Mouse (Mus musculus): Measurements from ENCODE around the gene Krba1. TPM values are rescaled to one million over a fixed set of nuclear protein-coding genes. Genes with fewer than 3 reads are reported as not detected.

Gene Krba1
- total and polyA plus RNA-seq, 3 experiments: 4.8 to 8.7 TPM; not detected in 1

DNA sequence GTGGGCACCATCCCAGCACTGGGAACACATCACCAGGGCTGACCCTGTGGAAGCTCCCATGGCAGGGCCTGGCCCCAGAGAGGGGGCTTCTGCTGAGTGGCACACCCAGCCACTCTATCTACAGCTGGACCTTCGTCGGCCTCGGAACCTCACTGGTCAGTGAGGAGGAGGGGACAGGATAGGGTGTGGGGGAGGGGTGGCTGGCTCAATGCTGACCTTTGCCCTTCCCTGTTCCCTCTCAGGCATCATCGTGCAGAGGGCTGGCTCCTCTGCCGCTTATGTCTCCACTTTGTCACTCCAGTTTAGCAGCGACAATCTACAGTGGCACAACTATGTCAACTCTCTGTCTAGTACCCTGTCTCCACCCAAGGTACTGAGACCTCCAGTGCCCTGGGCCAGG lies 71.3 kb downstream of the Krba1 start:
- no peaks in the 10 kb centered on the region for H3K79me2 ChIP-seq (ENCODE audit: control insufficient read depth, insufficient read depth, low read length, poor library complexity)
- no peaks in the 10 kb centered on the region for H3K9me3 ChIP-seq (replicated peaks; ENCODE audit: insufficient read depth, low read length)
- no peak overlapping the region for H3K4me3 ChIP-seq (ENCODE audit: control insufficient read depth in 1 of 2, insufficient read depth in 1 of 2, low read depth in 2 of 2, low read length in 2 of 2)
- TF ChIP-seq BHLHE40 (IDR thresholded peaks at IDR 0.05; ENCODE audit: borderline replicate concordance, low read depth, low read length) (no peak), MYB (IDR thresholded peaks at IDR 0.05; ENCODE audit: low read depth, low read length) (no peak), CHD1 (IDR thresholded peaks at IDR 0.05; ENCODE audit: low read depth, low read length) (no peak), RAD21 (IDR thresholded peaks at IDR 0.05; ENCODE audit: low read depth, low read length) (no peak)
- H3K9ac ChIP-seq (ENCODE audit: control insufficient read depth, low read depth, low read length, poor library complexity, severe bottlenecking): no peak overlapping the region
- no peak for DNase-seq (ENCODE audit: low read depth, low spot score)
- H3K27me3 ChIP-seq (ENCODE audit: control insufficient read depth in 1 of 2, insufficient read depth in 2 of 2, low read length in 2 of 2): no peaks in the 10 kb centered on the region
- no peaks in the 10 kb centered on the region for H3K4me1 ChIP-seq (ENCODE audit: control insufficient read depth in 1 of 2, insufficient read depth in 2 of 2, low read length in 2 of 2)
- no peak overlapping the region for H3K27ac ChIP-seq (ENCODE audit: control insufficient read depth, low read depth, low read length)
- no peaks in the 10 kb centered on the region for H3K36me3 ChIP-seq (ENCODE audit: control insufficient read depth in 1 of 2, insufficient read depth in 2 of 2, low read length in 2 of 2)

DNA sequence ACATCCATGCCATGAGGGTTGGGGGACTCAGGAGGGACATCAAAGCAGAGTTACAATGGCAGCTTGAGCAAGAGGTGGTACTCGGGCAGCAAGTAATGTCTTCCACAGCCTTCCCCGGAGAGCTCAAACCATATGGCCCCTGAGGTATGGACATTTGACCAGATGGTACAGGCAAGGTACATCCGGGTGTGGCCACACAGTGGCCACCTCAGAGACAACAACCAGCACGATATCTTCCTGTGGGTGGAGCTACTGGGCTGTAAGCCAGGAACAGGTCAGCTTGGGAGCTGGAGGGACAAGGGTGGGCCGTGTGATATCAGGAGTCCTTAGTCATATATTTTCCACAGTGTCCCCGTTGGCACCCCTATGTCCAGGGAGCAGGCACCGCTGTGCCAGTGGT lies 72.1 kb downstream of the Krba1 start:
- Histone ChIP-seq H3K9me3 (replicated peaks; ENCODE audit: insufficient read depth, low read length) (no peaks in the 10 kb centered on the region), H3K27me3 (ENCODE audit: control insufficient read depth in 1 of 2, insufficient read depth in 2 of 2, low read length in 2 of 2) (no peaks in the 10 kb centered on the region), H3K27ac (ENCODE audit: control insufficient read depth, low read depth, low read length) (no peak overlapping the region), H3K4me3 (ENCODE audit: control insufficient read depth in 1 of 2, insufficient read depth in 1 of 2, low read depth in 2 of 2, low read length in 2 of 2) (no peak overlapping the region), H3K36me3 (ENCODE audit: control insufficient read depth in 1 of 2, insufficient read depth in 2 of 2, low read length in 2 of 2) (no peaks in the 10 kb centered on the region), H3K4me1 (ENCODE audit: control insufficient read depth in 1 of 2, insufficient read depth in 2 of 2, low read length in 2 of 2) (no peaks in the 10 kb centered on the region), H3K79me2 (ENCODE audit: control insufficient read depth, insufficient read depth, low read length, poor library complexity) (no peaks in the 10 kb centered on the region), H3K9ac (ENCODE audit: control insufficient read depth, low read depth, low read length, poor library complexity, severe bottlenecking) (no peak overlapping the region)
- TF ChIP-seq SIN3A (IDR thresholded peaks at IDR 0.05; ENCODE audit: low read length) (no peak), USF1 (IDR thresholded peaks at IDR 0.05; ENCODE audit: low read depth, low read length) (no peak), BHLHE40 (IDR thresholded peaks at IDR 0.05; ENCODE audit: borderline replicate concordance, low read depth, low read length) (no peak), HCFC1 (IDR thresholded peaks at IDR 0.05; ENCODE audit: low read depth, low read length) (no peak), ZKSCAN1 (IDR thresholded peaks at IDR 0.05; ENCODE audit: low read depth, low read length) (no peak), NELFE (IDR thresholded peaks at IDR 0.05; ENCODE audit: low read depth, low read length) (no peak), ZC3H11A (IDR thresholded peaks at IDR 0.05; ENCODE audit: low read depth, low read length) (no peak), USF2 (IDR thresholded peaks at IDR 0.05; ENCODE audit: borderline replicate concordance in 1 of 2, insufficient read depth in 1 of 2, low read depth in 1 of 2, low read length in 2 of 2) (no peak), TAL1 (IDR thresholded peaks at IDR 0.05; ENCODE audit: low read length) (no peak), E2F4 (IDR thresholded peaks at IDR 0.05; ENCODE audit: borderline replicate concordance, low read depth, low read length) (no peak)
- DNase-seq (ENCODE audit: low read depth, low spot score): no peak

Other genes starting within 250 kb of the Krba1 start
- 0.85 and 1.0 TPM in 2 replicates for gene Zfp467, start 50.2 kb downstream of the Krba1 start, total RNA-seq (2012; rRNA removed)
- gene Zfp467, start 50.2 kb downstream of the Krba1 start, polyA plus RNA-seq (2012; ENCODE audit: insufficient read depth in 1 of 2, insufficient read length in 2 of 2, low read depth in 1 of 2, low replicate concordance in 2 of 2, missing spikeins in 1 of 2): 1 to 10 TPM in 1 of 2 experiments, not detected in 1; 5.7 TPM
- not detected in 2 replicates for gene Sspo, start 52.6 kb downstream of the Krba1 start, total RNA-seq (2012; rRNA removed)
- gene Sspo, start 52.6 kb downstream of the Krba1 start, polyA plus RNA-seq (2012; ENCODE audit: insufficient read depth in 1 of 2, insufficient read length in 2 of 2, low read depth in 1 of 2, low replicate concordance in 2 of 2, missing spikeins in 1 of 2): not detected
- gene Atp6v0e2, start 142.0 kb downstream of the Krba1 start, total RNA-seq (2012; rRNA removed): not detected in 2 replicates
- not detected for gene Atp6v0e2, start 142.0 kb downstream of the Krba1 start, polyA plus RNA-seq (2012; ENCODE audit: insufficient read depth in 1 of 2, insufficient read length in 2 of 2, low read depth in 1 of 2, low replicate concordance in 2 of 2, missing spikeins in 1 of 2)
- not detected in 2 replicates for gene Lrrc61, start 159.2 kb downstream of the Krba1 start, total RNA-seq (2012; rRNA removed)
- not detected for gene Lrrc61, start 159.2 kb downstream of the Krba1 start, polyA plus RNA-seq (2012; ENCODE audit: insufficient read depth in 1 of 2, insufficient read length in 2 of 2, low read depth in 1 of 2, low replicate concordance in 2 of 2, missing spikeins in 1 of 2)
- gene Rarres2, start 177.2 kb downstream of the Krba1 start, total RNA-seq (2012; rRNA removed): not detected in 2 replicates
- gene Rarres2, start 177.2 kb downstream of the Krba1 start, polyA plus RNA-seq (2012; ENCODE audit: insufficient read depth in 1 of 2, insufficient read length in 2 of 2, low read depth in 1 of 2, low replicate concordance in 2 of 2, missing spikeins in 1 of 2): not detected
- gene Gm45021, start 194.0 kb downstream of the Krba1 start, total RNA-seq (2012; rRNA removed): not detected in 2 replicates
- not detected for gene Gm45021, start 194.0 kb downstream of the Krba1 start, polyA plus RNA-seq (2012; ENCODE audit: insufficient read depth in 1 of 2, insufficient read length in 2 of 2, low read depth in 1 of 2, low replicate concordance in 2 of 2, missing spikeins in 1 of 2)
- not detected in 2 replicates for gene Repin1, start 198.3 kb downstream of the Krba1 start, total RNA-seq (2012; rRNA removed)
- gene Repin1, start 198.3 kb downstream of the Krba1 start, polyA plus RNA-seq (2012; ENCODE audit: insufficient read depth in 1 of 2, insufficient read length in 2 of 2, low read depth in 1 of 2, low replicate concordance in 2 of 2, missing spikeins in 1 of 2): not detected
- gene Gm44965, start 198.4 kb downstream of the Krba1 start, total RNA-seq (2012; rRNA removed): not detected in 2 replicates
- gene Gm44965, start 198.4 kb downstream of the Krba1 start, polyA plus RNA-seq (2012; ENCODE audit: insufficient read depth in 1 of 2, insufficient read length in 2 of 2, low read depth in 1 of 2, low replicate concordance in 2 of 2, missing spikeins in 1 of 2): not detected
- gene Zfp775, start 206.5 kb downstream of the Krba1 start, total RNA-seq (2012; rRNA removed): not detected in 2 replicates
- not detected for gene Zfp775, start 206.5 kb downstream of the Krba1 start, polyA plus RNA-seq (2012; ENCODE audit: insufficient read depth in 1 of 2, insufficient read length in 2 of 2, low read depth in 1 of 2, low replicate concordance in 2 of 2, missing spikeins in 1 of 2)
- not detected in 2 replicates for gene AI854703, start 231.2 kb downstream of the Krba1 start, total RNA-seq (2012; rRNA removed)
- not detected for gene AI854703, start 231.2 kb downstream of the Krba1 start, polyA plus RNA-seq (2012; ENCODE audit: insufficient read depth in 1 of 2, insufficient read length in 2 of 2, low read depth in 1 of 2, low replicate concordance in 2 of 2, missing spikeins in 1 of 2)

All from MEL (cell line).